Mouse (Mus musculus) forebrain, embryonic 10.5 days (tissue): Measurements from ENCODE around the gene Iqcf1. TPM values are rescaled to one million over a fixed set of nuclear protein-coding genes. Genes with fewer than 3 reads are reported as not detected.

Experiments
- DNase-seq: peaks from one replicate; pipeline ENCODE4 v3.0.0-alpha.2; 2017; ENCODE audit warnings: low spot score; ENCODE audit errors: extremely low spot score
- H3K27ac ChIP-seq: fragments of 300-500 bp; sonication (generic); 2 replicates; pipeline ENCODE4 v1.5.1; 2016; ENCODE audit warnings: mild to moderate bottlenecking
- H3K27me3 ChIP-seq: fragments of 300-500 bp; sonication (generic); 2 replicates; pipeline ENCODE4 v1.6.1; 2016; ENCODE audit warnings: mild to moderate bottlenecking; ENCODE audit not compliant: poor library complexity, severe bottlenecking
- H3K36me3 ChIP-seq: fragments of 300-500 bp; sonication (generic); replicated peaks from 2 replicates; pipeline ENCODE4 v1.6.1; 2016; ENCODE audit warnings: mild to moderate bottlenecking, moderate library complexity
- H3K4me1 ChIP-seq: fragments of 300-500 bp; sonication (generic); 2 replicates; pipeline ENCODE4 v1.6.1; 2016
- H3K4me3 ChIP-seq: fragments of 300-500 bp; sonication (generic); 2 replicates; pipeline ENCODE4 v1.5.1; 2016; ENCODE audit warnings: mild to moderate bottlenecking, moderate library complexity
- H3K9me3 ChIP-seq: fragments of 300-500 bp; sonication (generic); 2 replicates; pipeline ENCODE4 v1.6.1; 2016; ENCODE audit warnings: mild to moderate bottlenecking, moderate library complexity
- WGBS: fragments of 180-500 bp; shearing (Covaris S2); methylation state at CpG from one replicate; pipeline ENCODE4 v1.1.7; 2016; 5-methylcytosine and 5-hydroxymethylcytosine counted together
- polyA plus RNA-seq: library from polyadenylated mRNA; unstranded; fragments of >200 nt; fragmentation: Nextera tagmentation; extraction: Ambion mirVana; gene quantifications from 2 replicates; pipeline ENCODE4 v1.2.1, GENCODE M21; 2016

Gene Iqcf1
- polyA plus RNA-seq, 1 experiment from 2014 or later: not detected

DNA sequence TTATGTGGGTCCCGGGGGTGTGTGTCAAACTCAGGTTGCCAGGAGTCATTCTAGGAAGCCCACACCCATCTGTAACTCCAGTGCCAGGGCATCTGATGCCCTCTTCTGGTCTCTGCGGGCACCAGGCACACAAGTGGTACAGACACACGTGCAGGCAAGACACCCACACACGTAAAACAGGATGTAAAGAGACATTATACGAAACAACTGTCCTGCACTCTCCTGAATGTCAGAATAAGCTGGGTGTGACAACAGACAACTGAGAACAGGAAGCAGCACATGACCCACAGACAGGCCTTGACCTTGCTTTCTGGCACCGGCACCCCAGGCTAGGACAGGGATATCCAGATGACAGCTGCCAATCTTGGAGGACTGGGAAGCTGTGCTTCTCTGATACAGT lies 30.4 kb upstream of the Iqcf1 start:
- peaks cover 52% of the 10 kb centered on the region for H3K4me1 ChIP-seq
- 81% methylated on average over 6 of the region's 6 CpGs for WGBS
- no peak overlapping the region for H3K4me3 ChIP-seq

GRCm38 (mm10) chr9:106469776-106470175 lies 30.0 kb upstream of the Iqcf1 start:
- 78% methylated on average over 9 of the region's 9 CpGs for WGBS
- Histone ChIP-seq H3K4me3 (no peak overlapping the region), H3K4me1 (peaks cover 52% of the 10 kb centered on the region), H3K27ac (no peak overlapping the region), H3K9me3 (no peaks in the 10 kb centered on the region), H3K36me3 (peaks cover 21% of the 10 kb centered on the region), H3K27me3 (peaks cover 34% of the 10 kb centered on the region)
- DNase-seq: no peak

More for the DNA sequence above, 30.4 kb upstream of the Iqcf1 start:
- no peak for DNase-seq
- Histone ChIP-seq H3K27ac (no peak overlapping the region), H3K9me3 (no peaks in the 10 kb centered on the region), H3K27me3 (peaks cover 39% of the 10 kb centered on the region), H3K36me3 (peaks cover 25% of the 10 kb centered on the region)

GRCm38 (mm10) chr9:106470991-106471750 lies 28.6 kb upstream of the Iqcf1 start:
- peak overlapping the region; percentile 13 for H3K27ac ChIP-seq
- H3K4me1 ChIP-seq: peaks cover 54% of the 10 kb centered on the region
- peaks cover 20% of the 10 kb centered on the region for H3K27me3 ChIP-seq
- peak overlapping the region; percentile 26; the same call in 1 of the 2 replicates for H3K4me3 ChIP-seq
- DNase-seq: no peak
- no peaks in the 10 kb centered on the region for H3K9me3 ChIP-seq
- H3K36me3 ChIP-seq: peaks cover 7% of the 10 kb centered on the region
- WGBS: 64% methylated on average over 14 of the region's 14 CpGs

DNA sequence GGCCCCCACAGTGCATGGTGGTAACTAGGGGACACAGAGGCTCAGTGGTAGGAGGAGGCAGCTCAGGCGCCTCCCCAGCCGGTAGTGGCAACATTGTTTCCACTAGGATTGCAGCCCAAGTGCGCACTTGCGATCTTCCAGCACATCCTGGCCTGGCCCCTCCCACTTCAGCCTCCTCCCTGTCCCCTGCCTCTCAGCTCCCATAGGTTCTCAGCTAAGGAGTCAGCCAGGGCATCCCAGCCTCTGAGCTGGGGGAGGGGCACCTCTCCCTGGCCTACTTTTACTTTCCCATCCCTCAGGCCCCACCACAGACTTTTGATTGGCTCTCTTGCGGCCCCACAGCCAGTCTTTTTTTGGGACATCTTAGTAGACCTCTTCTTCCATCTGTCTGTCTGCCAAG lies 27.9 kb upstream of the Iqcf1 start:
- H3K4me1 ChIP-seq: peaks cover 61% of the 10 kb centered on the region
- DNase-seq: no peak
- peaks cover 19% of the 10 kb centered on the region for H3K27me3 ChIP-seq
- H3K36me3 ChIP-seq: peaks cover 2% of the 10 kb centered on the region; the same call in 1 of the 2 replicates
- H3K4me3 ChIP-seq: peak overlapping the region; percentile 26; the same call in 1 of the 2 replicates
- peak overlapping the region; percentile 13 for H3K27ac ChIP-seq
- 11% methylated on average over 5 of the region's 5 CpGs for WGBS
- no peaks in the 10 kb centered on the region for H3K9me3 ChIP-seq

- H3K4me3 ChIP-seq: peak overlapping the region; percentile 26; the same call in 1 of the 2 replicates
- DNase-seq: no peak
- no peaks in the 10 kb centered on the region for H3K36me3 ChIP-seq
- peak overlapping the region; percentile 13 for H3K27ac ChIP-seq
- peaks cover 66% of the 10 kb centered on the region for H3K4me1 ChIP-seq
- H3K27me3 ChIP-seq: peaks cover 19% of the 10 kb centered on the region
- H3K9me3 ChIP-seq: no peaks in the 10 kb centered on the region
- 75% methylated on average over 4 of the region's 4 CpGs for WGBS
Measured at GRCm38 (mm10) chr9:106472321-106472720, 27.4 kb upstream of the Iqcf1 start.

DNA sequence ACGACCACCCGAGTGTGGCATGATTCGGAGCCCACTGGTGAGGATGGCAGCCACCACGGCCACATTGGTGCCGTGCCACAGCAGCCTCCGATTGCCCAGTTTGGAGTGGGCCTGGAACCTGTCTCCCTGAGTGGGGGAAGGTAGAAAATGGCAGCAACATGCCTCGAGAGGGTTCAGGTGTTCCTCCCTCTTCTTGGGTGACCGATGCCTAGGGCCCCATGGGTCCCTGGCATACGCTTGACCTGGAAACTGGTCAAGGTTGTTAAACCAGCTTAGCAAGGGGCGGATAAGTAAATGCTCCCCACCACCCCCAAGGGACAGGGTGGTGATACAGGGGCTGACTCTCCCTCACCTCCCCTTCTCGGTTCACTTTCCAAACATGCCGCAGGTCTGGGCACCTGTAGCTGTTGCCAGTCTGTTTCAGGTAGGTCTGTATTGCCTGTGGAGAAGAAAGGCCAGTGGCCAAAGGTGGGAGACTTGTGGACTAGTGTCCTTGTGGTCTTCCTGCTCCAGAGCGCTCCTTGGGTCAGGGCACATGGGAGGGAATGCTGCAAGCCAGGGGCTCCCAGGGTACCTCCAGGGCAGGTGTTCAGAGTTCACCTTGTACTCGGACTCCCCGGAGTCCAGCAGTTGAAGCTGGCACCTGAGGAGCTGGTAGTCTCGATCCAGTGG lies 26.6 kb upstream of the Iqcf1 start:
- 89% methylated on average over 16 of the region's 16 CpGs for WGBS
- H3K4me3 ChIP-seq: no peak overlapping the region
- DNase-seq: no peak
- H3K4me1 ChIP-seq: peaks cover 74% of the 10 kb centered on the region
- H3K27ac ChIP-seq: 0 out of 2 replicates have a peak overlapping the region, but pooled peaks have one; percentile 82
- peaks cover 19% of the 10 kb centered on the region for H3K27me3 ChIP-seq
- no peaks in the 10 kb centered on the region for H3K9me3 ChIP-seq
- H3K36me3 ChIP-seq: no peaks in the 10 kb centered on the region

GRCm38 (mm10) chr9:106473753-106474105 lies 26.0 kb upstream of the Iqcf1 start:
- no peak for DNase-seq
- Histone ChIP-seq H3K9me3 (no peaks in the 10 kb centered on the region), H3K27ac (peak overlapping the region; percentile 82), H3K4me3 (no peak overlapping the region; the same call in 1 of the 2 replicates), H3K4me1 (peaks cover 78% of the 10 kb centered on the region), H3K27me3 (peaks cover 19% of the 10 kb centered on the region), H3K36me3 (no peaks in the 10 kb centered on the region)
- 82% methylated on average over 5 of the region's 5 CpGs for WGBS

GRCm38 (mm10) chr9:106474456-106474855 lies 25.3 kb upstream of the Iqcf1 start:
- peak overlapping the region; percentile 82 for H3K27ac ChIP-seq

DNA sequence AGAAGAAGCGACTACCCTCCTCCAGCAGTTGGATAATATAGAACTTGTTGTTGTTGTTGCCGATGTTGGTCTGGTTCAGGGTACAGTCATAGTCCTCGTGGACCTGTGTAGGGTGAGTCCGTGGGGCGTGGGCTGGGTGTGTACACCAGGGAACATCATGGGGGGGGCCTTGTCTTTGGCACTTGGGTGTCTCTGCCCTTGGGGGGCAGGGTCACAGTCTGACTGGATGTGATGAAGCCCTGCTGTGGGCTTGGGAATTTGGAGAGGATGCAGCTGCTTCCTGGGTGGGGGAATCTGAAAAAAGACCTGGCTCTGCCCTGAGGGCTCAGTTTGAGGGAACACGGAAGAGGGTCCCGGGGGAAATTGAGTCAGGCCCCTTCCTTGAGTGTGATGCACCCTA lies 24.7 kb upstream of the Iqcf1 start:
- DNase-seq: no peak
- Histone ChIP-seq H3K9me3 (no peaks in the 10 kb centered on the region), H3K27me3 (peaks cover 19% of the 10 kb centered on the region), H3K4me3 (peak overlapping the region; percentile 32; the same call in 1 of the 2 replicates), H3K27ac (peak overlapping the region; percentile 82), H3K4me1 (peaks cover 80% of the 10 kb centered on the region), H3K36me3 (peaks cover 12% of the 10 kb centered on the region)
- WGBS: 64% methylated on average over 7 of the region's 7 CpGs

More at GRCm38 (mm10) chr9:106474456-106474855, 25.3 kb upstream of the Iqcf1 start:
- 4% methylated on average over 6 of the region's 6 CpGs for WGBS
- DNase-seq: peak; percentile 76
- Histone ChIP-seq H3K4me3 (peak overlapping the region; percentile 32), H3K27me3 (peaks cover 19% of the 10 kb centered on the region), H3K4me1 (peaks cover 80% of the 10 kb centered on the region), H3K36me3 (peaks cover 6% of the 10 kb centered on the region), H3K9me3 (no peaks in the 10 kb centered on the region)

GRCm38 (mm10) chr9:106475663-106476001 lies 24.1 kb upstream of the Iqcf1 start, which contains the start of gene Rrp9:
TSS of gene Rrp9 (plus strand) at chr9:106475963.
- no peak for DNase-seq
- peak within 1 kb of the TSS; percentile 87 for H3K4me3 ChIP-seq
- H3K27ac ChIP-seq: peak within 1 kb of the TSS; percentile 83
- H3K9me3 ChIP-seq: no peaks in the 10 kb centered on the region
- 91% methylated on average over 10 of the region's 10 CpGs for WGBS
- H3K27me3 ChIP-seq: peaks cover 19% of the 10 kb centered on the region
- peaks cover 18% of the 10 kb centered on the region for H3K36me3 ChIP-seq
- H3K4me1 ChIP-seq: peaks cover 80% of the 10 kb centered on the region

DNA sequence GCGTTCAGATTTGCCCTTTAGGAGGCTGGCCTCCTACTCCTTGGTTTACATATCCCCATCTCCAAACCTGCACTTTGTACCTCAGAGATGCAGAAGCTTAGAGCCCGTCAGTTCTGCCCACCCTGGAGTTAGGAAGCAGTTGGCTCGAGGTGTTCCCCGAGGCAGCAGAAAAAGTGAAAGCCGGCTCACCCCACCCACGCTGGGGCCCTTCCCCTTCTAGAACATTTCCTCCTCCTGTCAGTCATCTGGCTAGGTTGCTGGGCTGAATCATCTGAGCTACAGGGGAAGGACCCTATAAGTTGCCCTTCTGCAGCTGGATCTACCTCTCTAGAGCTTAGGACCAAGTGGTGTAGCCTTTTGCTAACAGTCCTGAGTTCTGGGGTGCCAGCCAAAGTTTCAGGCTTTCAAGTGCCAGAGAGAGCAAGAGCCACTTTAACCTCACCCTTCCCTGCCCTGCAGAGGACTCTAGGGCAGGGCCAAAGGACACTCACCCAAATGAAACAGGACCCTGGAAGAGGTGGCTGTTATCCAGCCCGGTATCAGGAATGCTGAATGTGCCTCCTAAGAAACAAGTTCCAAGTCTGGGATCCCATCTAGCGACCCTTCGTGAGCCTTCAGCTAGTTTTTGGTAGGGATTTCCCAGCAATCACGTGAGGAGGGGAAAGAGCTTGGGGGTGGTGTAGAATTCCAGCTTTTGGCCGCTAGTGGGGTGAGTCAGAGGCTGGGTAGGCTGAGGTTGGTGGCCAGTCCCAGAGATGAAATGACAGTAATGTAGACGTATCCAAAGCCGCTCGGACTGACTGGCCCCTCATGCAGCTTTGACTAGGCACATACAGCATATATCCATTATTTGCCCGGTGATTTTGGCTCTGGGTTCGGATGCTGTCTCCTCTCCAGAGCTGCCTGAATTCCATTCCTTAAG lies 23.5 kb upstream of the Iqcf1 start:
- DNase-seq: no peak
- no peaks in the 10 kb centered on the region for H3K9me3 ChIP-seq
- H3K27ac ChIP-seq: peak overlapping the region; percentile 83
- WGBS: 39% methylated on average over 16 of the region's 16 CpGs
- peaks cover 24% of the 10 kb centered on the region for H3K36me3 ChIP-seq
- peaks cover 14% of the 10 kb centered on the region for H3K27me3 ChIP-seq
- H3K4me3 ChIP-seq: peak overlapping the region; percentile 87
- H3K4me1 ChIP-seq: peaks cover 76% of the 10 kb centered on the region

GRCm38 (mm10) chr9:106476924-106477484 lies 22.8 kb upstream of the Iqcf1 start, which contains the start of gene Parp3:
TSS of gene Parp3 (minus strand) at chr9:106476949.
- peak; percentile 100 for DNase-seq
- Histone ChIP-seq H3K4me3 (peak within 1 kb of the TSS; percentile 87), H3K9me3 (no peaks in the 10 kb centered on the region), H3K27me3 (0 out of 2 replicates have a peak, but pooled peaks cover 9% of the 10 kb centered on the region), H3K4me1 (peaks cover 68% of the 10 kb centered on the region), H3K36me3 (peaks cover 31% of the 10 kb centered on the region), H3K27ac (peak within 1 kb of the TSS; percentile 83)
- under 1% methylated on average over 41 of the region's 41 CpGs for WGBS
